Comparison of ENCODE assay signal across 8 mouse cellular contexts in the genomic region with DNA sequence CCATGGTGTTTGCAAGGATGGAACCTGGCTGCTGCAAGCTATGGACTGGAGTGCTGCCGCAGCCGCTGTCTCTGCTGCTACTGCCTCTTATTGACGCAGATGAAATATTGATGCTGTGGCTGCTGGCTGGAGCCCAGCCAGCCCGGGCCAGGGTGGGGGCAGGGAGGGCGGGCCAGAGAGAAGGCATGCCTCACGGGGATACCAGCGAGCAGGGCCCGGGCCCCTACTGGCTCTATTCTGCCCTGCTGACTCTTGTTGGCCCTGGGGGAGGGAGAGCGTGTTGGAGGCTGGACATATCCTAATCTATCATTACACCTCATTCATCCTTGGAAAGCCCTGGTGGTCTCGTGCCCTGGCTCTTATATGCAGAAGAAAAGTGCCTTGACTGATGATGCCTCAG. TPM values are rescaled to one million over a fixed set of nuclear protein-coding genes. Genes with fewer than 3 reads are reported as not detected.
A peak's percentile ranks its signal among the peaks of the same experiment; 100 is the strongest.
DNase-seq lines count a peak whose midpoint lies in the region; ATAC-seq and TF ChIP-seq lines count a peak whose summit lies in the region.

A gene (minus strand): TSS at position 213 of the 400 bp plus-strand sequence.

- no peak within 1 kb of the TSS for H3K9ac ChIP-seq in hindbrain, embryonic 11.5 days (ENCODE audit: low read depth, low read length)
- H3K9ac ChIP-seq in midbrain, embryonic 13.5 days (replicated peaks): no peak within 1 kb of the TSS; the same call in 1 of the 2 replicates
- H3K9ac ChIP-seq in forebrain, postnatal 0 days: no peak within 1 kb of the TSS

- H3K27me3 ChIP-seq in hindbrain, embryonic 11.5 days (ENCODE audit: control insufficient read depth, insufficient read depth, low read length): no peaks in the 10 kb centered on the region
- H3K27me3 ChIP-seq in midbrain, embryonic 13.5 days: no peaks in the 10 kb centered on the region
- H3K27me3 ChIP-seq in forebrain, postnatal 0 days (ENCODE audit: insufficient read depth, low read length): no peaks in the 10 kb centered on the region

- no peaks in the 10 kb centered on the region for H3K36me3 ChIP-seq in hindbrain, embryonic 11.5 days (ENCODE audit: control insufficient read depth, insufficient read depth, low read length)
- H3K36me3 ChIP-seq in midbrain, embryonic 13.5 days: no peaks in the 10 kb centered on the region
- H3K36me3 ChIP-seq in forebrain, postnatal 0 days (ENCODE audit: insufficient read depth): no peaks in the 10 kb centered on the region

- intact Hi-C loops in heart, postnatal 36 days (cut with DNase I): loop anchor here (5.0 kb wide), 1 partner anchor 193 kb away; no protein-coding TSS in a partner anchor

- no peak for DNase-seq in heart, adult 8-10 months (ENCODE audit: low spot score)
- no peak for DNase-seq in heart, postnatal 36 days
- DNase-seq in adrenal gland, postnatal 10 days: peak; percentile 58
- DNase-seq in hindbrain, embryonic 11.5 days (ENCODE audit: low spot score): peak; percentile 41
- no peak for DNase-seq in forebrain, postnatal 0 days
- no peak for DNase-seq in cerebellum, adult 11-12 months
- no peak for DNase-seq in urinary bladder, postnatal 10 days (ENCODE audit: low spot score)

- H3K4me2 ChIP-seq in hindbrain, embryonic 11.5 days (replicated peaks; ENCODE audit: low read depth, low read length): peak within 1 kb of the TSS; percentile 21; the same call in 1 of the 2 replicates
- no peak within 1 kb of the TSS for H3K4me2 ChIP-seq in midbrain, embryonic 13.5 days (replicated peaks)
- H3K4me2 ChIP-seq in forebrain, postnatal 0 days (ENCODE audit: low read depth): no peak within 1 kb of the TSS

- H3K4me1 ChIP-seq in hindbrain, embryonic 11.5 days (replicated peaks; ENCODE audit: control insufficient read depth, insufficient read depth, low read length): 0 out of 2 replicates have a peak, but pooled peaks cover 3% of the 10 kb centered on the region
- H3K4me1 ChIP-seq in midbrain, embryonic 13.5 days (replicated peaks): peaks cover 16% of the 10 kb centered on the region; the same call in 1 of the 2 replicates
- no peaks in the 10 kb centered on the region for H3K4me1 ChIP-seq in forebrain, postnatal 0 days (ENCODE audit: insufficient read depth)

- 51% methylated on average over 10 of the region's 10 CpGs for WGBS in hindbrain, embryonic 11.5 days
- WGBS in midbrain, embryonic 13.5 days: 54% methylated on average over 10 of the region's 10 CpGs
- 70% methylated on average over 10 of the region's 10 CpGs for WGBS in forebrain, postnatal 0 days

- peak within 1 kb of the TSS; percentile 45; the same call in 1 of the 2 replicates for H3K27ac ChIP-seq in hindbrain, embryonic 11.5 days (ENCODE audit: low read depth, low read length)
- no peak within 1 kb of the TSS for H3K27ac ChIP-seq in midbrain, embryonic 13.5 days
- no peak within 1 kb of the TSS for H3K27ac ChIP-seq in forebrain, postnatal 0 days (ENCODE audit: low read depth, low read length)

- H3K9me3 ChIP-seq in hindbrain, embryonic 11.5 days (ENCODE audit: control insufficient read depth, low read length): no peaks in the 10 kb centered on the region
- no peaks in the 10 kb centered on the region for H3K9me3 ChIP-seq in midbrain, embryonic 13.5 days
- no peaks in the 10 kb centered on the region for H3K9me3 ChIP-seq in forebrain, postnatal 0 days (ENCODE audit: low read length)

- peak within 1 kb of the TSS; percentile 1 for H3K4me3 ChIP-seq in hindbrain, embryonic 11.5 days (ENCODE audit: low read depth, low read length)
- no peak within 1 kb of the TSS for H3K4me3 ChIP-seq in midbrain, embryonic 13.5 days (replicated peaks)
- no peak within 1 kb of the TSS for H3K4me3 ChIP-seq in forebrain, postnatal 0 days (ENCODE audit: low read depth, low read length)

- no peak for TF ChIP-seq CTCF in forebrain, postnatal 0 days (IDR thresholded peaks at IDR 0.05; ENCODE audit: low read depth)

- ATAC-seq in hindbrain, embryonic 11.5 days (ENCODE audit: low FRiP score): peak; percentile 62
- no peak for ATAC-seq in midbrain, embryonic 13.5 days
- ATAC-seq in forebrain, postnatal 0 days: no peak

RNA-seq across cellular contexts. Expression of the gene that starts here (rescaled TPM):
- 10 to 100 TPM; 12.6 to 19.4 (median 15.2) TPM for total RNA-seq in heart, adult 8-10 months (2022)
- total RNA-seq in heart, postnatal 36 days (2021): 1 to 10 TPM; 5.6 to 7.5 TPM
- total RNA-seq in adrenal gland, postnatal 10 days (2021): 10 to 100 TPM; 44.7 to 50.3 TPM
- 123 and 152 TPM in 2 replicates for polyA plus RNA-seq in hindbrain, embryonic 11.5 days (2014; fragmentation: Nextera tagmentation; extraction: Ambion mirVana)
- polyA plus RNA-seq in midbrain, embryonic 13.5 days (2015; fragmentation: Nextera tagmentation; extraction: Ambion mirVana): 57.7 and 61.2 TPM in 2 replicates
- 1.0 and 2.1 TPM in 2 replicates for total RNA-seq in forebrain, postnatal 0 days (2014; rRNA removed)
- 2.5 and 3.9 TPM in 2 replicates for polyA plus RNA-seq in forebrain, postnatal 0 days (2015; fragmentation: Nextera tagmentation; extraction: Ambion mirVana)

Comparison
In these comparisons a context has a peak if more than half of its experiments do, and no peak if none do; other contexts are left out.
1. RNA of the gene that starts here (polyA plus RNA-seq): 123 to 152 TPM in hindbrain, embryonic 11.5 days and 57.7 to 61.2 TPM in midbrain, embryonic 13.5 days; 2.5 to 3.9 TPM in forebrain, postnatal 0 days; every median in the first group is over 10 times any median in the second.
2. DNase-seq: peak in adrenal gland, postnatal 10 days (single experiment) and hindbrain, embryonic 11.5 days (single experiment); none in heart, adult 8-10 months (single experiment), heart, postnatal 36 days (0 of 2), forebrain, postnatal 0 days (single experiment), cerebellum, adult 11-12 months (single experiment) and urinary bladder, postnatal 10 days (single experiment).